Mouse (Mus musculus) neural tube, embryonic 11.5 days (tissue): ENCODE measurements around the gene Cry2. TPM values are rescaled to one million over a fixed set of nuclear protein-coding genes. Genes with fewer than 3 reads are reported as not detected.

Experiments used
- ATAC-seq: fragments of 200-750 bp; cut with Nextera tagmentation; 2 replicates; pipeline ENCODE4 v1.8.0; 2017; ENCODE audit warnings: moderate number of reproducible peaks, mild to moderate bottlenecking, moderate TSS enrichment, moderate library complexity; ENCODE audit not compliant: insufficient read depth, low FRiP score, low TSS enrichment
- DNase-seq: peaks from one replicate; pipeline ENCODE4 v3.0.0-alpha.2; 2015; ENCODE audit warnings: low spot score
- H3K27ac ChIP-seq: fragments of 300-500 bp; sonication (generic); 2 replicates; pipeline ENCODE4 v1.5.1; 2014; ENCODE audit warnings: low read depth, mild to moderate bottlenecking, low read length
- H3K27me3 ChIP-seq: fragments of 300-500 bp; sonication (generic); 2 replicates; pipeline ENCODE4 v1.6.1; 2014; ENCODE audit warnings: mild to moderate bottlenecking, low read length, mixed read lengths; ENCODE audit not compliant: control insufficient read depth, insufficient read depth
- H3K36me3 ChIP-seq: fragments of 300-500 bp; sonication (generic); 2 replicates; pipeline ENCODE4 v1.6.1; 2014; ENCODE audit warnings: mild to moderate bottlenecking, low read length, moderate library complexity, mixed read lengths; ENCODE audit not compliant: control insufficient read depth, insufficient read depth
- H3K4me1 ChIP-seq: fragments of 300-500 bp; sonication (generic); 2 replicates; pipeline ENCODE4 v1.6.1; 2014; ENCODE audit warnings: low read length, mixed read lengths; ENCODE audit not compliant: control insufficient read depth, insufficient read depth
- H3K4me2 ChIP-seq: fragments of 300-500 bp; sonication (generic); 2 replicates; pipeline ENCODE4 v1.6.1; 2014; ENCODE audit warnings: low read depth, mild to moderate bottlenecking, moderate library complexity
- H3K4me3 ChIP-seq: fragments of 300-500 bp; sonication (generic); 2 replicates; pipeline ENCODE4 v1.5.1; 2014; ENCODE audit warnings: low read depth, low read length
- H3K9ac ChIP-seq: fragments of 300-500 bp; sonication (generic); 2 replicates; pipeline ENCODE4 v1.6.1; 2014; ENCODE audit warnings: mild to moderate bottlenecking, low read length
- H3K9me3 ChIP-seq: fragments of 300-500 bp; sonication (generic); 2 replicates; pipeline ENCODE4 v1.6.1; 2016; ENCODE audit warnings: low read length; ENCODE audit not compliant: control insufficient read depth
- WGBS: fragments of 180-500 bp; shearing (Covaris S2); extraction: QIAGEN DNeasy Blood & Tissue Kit; methylation state at CpG from one replicate; pipeline ENCODE4 v1.1.7; 2014; 5-methylcytosine and 5-hydroxymethylcytosine counted together
- polyA plus RNA-seq: library from polyadenylated mRNA; unstranded; fragments of >200 nt; fragmentation: Nextera tagmentation; extraction: Ambion mirVana; gene quantifications from 2 replicates; pipeline ENCODE4 v1.2.1, GENCODE M21; 2014

Cry2 gene
- polyA plus RNA-seq, 1 experiment from 2014 or later = 21.4 TPM

GRCm38 (mm10) chr2:92471886-92472670, 38.2 kb upstream of the Cry2 start:
- no peak for DNase-seq

GRCm38 (mm10) chr2:92464690-92465089, 30.8 kb upstream of the Cry2 start:
- Histone ChIP-seq H3K36me3 (no peaks in the 10 kb centered on the region), H3K4me2 (no peak overlapping the region), H3K4me1 (0 out of 2 replicates have a peak, but pooled peaks cover 5% of the 10 kb centered on the region), H3K9me3 (no peaks in the 10 kb centered on the region), H3K27me3 (peaks cover 10% of the 10 kb centered on the region), H3K9ac (no peak overlapping the region), H3K4me3 (no peak overlapping the region), H3K27ac (no peak overlapping the region)
- ATAC-seq (no peak), DNase-seq (no peak)
- WGBS = 70% methylated on average over 3 of the region's 3 CpGs

More at GRCm38 (mm10) chr2:92471886-92472670, 38.2 kb upstream of the Cry2 start:
- ATAC-seq = no peak
- H3K9ac ChIP-seq = no peak overlapping the region
- no peaks in the 10 kb centered on the region for H3K36me3 ChIP-seq
- no peak overlapping the region for H3K4me2 ChIP-seq
- no peaks in the 10 kb centered on the region for H3K27me3 ChIP-seq
- H3K27ac ChIP-seq = no peak overlapping the region
- H3K4me3 ChIP-seq = no peak overlapping the region
- no peaks in the 10 kb centered on the region for H3K4me1 ChIP-seq
- WGBS = 88% methylated on average over 12 of the region's 12 CpGs
- no peaks in the 10 kb centered on the region for H3K9me3 ChIP-seq

- peaks cover 13% of the 10 kb centered on the region for H3K4me1 ChIP-seq
- no peak overlapping the region for H3K27ac ChIP-seq
- H3K4me2 ChIP-seq = no peak overlapping the region
- 66% methylated on average over 1 of the region's 1 CpGs for WGBS
- H3K36me3 ChIP-seq = no peaks in the 10 kb centered on the region
- no peaks in the 10 kb centered on the region for H3K9me3 ChIP-seq
- no peak overlapping the region for H3K4me3 ChIP-seq
- no peak for ATAC-seq
- no peak for DNase-seq
- H3K27me3 ChIP-seq = peaks cover 10% of the 10 kb centered on the region
- H3K9ac ChIP-seq = no peak overlapping the region
Observed at GRCm38 (mm10) chr2:92461215-92461614, 27.4 kb upstream of the Cry2 start.

- Histone ChIP-seq H3K4me2 (peak within 1 kb of the TSS; percentile 93), H3K27me3 (peaks cover 10% of the 10 kb centered on the region), H3K4me1 (peaks cover 13% of the 10 kb centered on the region), H3K9me3 (no peaks in the 10 kb centered on the region), H3K27ac (no peak within 1 kb of the TSS), H3K9ac (peak within 1 kb of the TSS; percentile 73), H3K36me3 (no peaks in the 10 kb centered on the region), H3K4me3 (peak within 1 kb of the TSS; percentile 80)
- ATAC-seq (peak; percentile 20; the same call in 1 of the 2 replicates), DNase-seq (peak; percentile 13)
- under 1% methylated on average over 34 of the region's 34 CpGs for WGBS
Observed at GRCm38 (mm10) chr2:92459921-92460707, 26.3 kb upstream of the Cry2 start, which contains the start of gene Slc35c1. Gene Slc35c1, minus strand, starts transcription at chr2:92460538.

GRCm38 (mm10) chr2:92459141-92459920, 25.5 kb upstream of the Cry2 start:
- Histone ChIP-seq H3K4me3 (peak overlapping the region; percentile 80), H3K4me2 (peak overlapping the region; percentile 93), H3K4me1 (peaks cover 13% of the 10 kb centered on the region), H3K36me3 (no peaks in the 10 kb centered on the region), H3K27ac (no peak overlapping the region), H3K9me3 (no peaks in the 10 kb centered on the region), H3K9ac (peak overlapping the region; percentile 73), H3K27me3 (peaks cover 10% of the 10 kb centered on the region)
- peak; percentile 82 for DNase-seq
- WGBS = under 1% methylated on average over 38 of the region's 55 CpGs
- peak; percentile 85 for ATAC-seq

- Histone ChIP-seq H3K4me3 (peak overlapping the region; percentile 80), H3K4me1 (peaks cover 13% of the 10 kb centered on the region), H3K36me3 (no peaks in the 10 kb centered on the region), H3K27ac (no peak overlapping the region), H3K9me3 (no peaks in the 10 kb centered on the region), H3K9ac (0 out of 2 replicates have a peak overlapping the region, but pooled peaks have one; percentile 73), H3K4me2 (peak overlapping the region; percentile 93), H3K27me3 (peaks cover 10% of the 10 kb centered on the region)
- WGBS = 67% methylated on average over 13 of the region's 13 CpGs
- ATAC-seq (no peak), DNase-seq (no peak)
Observed at GRCm38 (mm10) chr2:92458481-92458880, 24.6 kb upstream of the Cry2 start.

- H3K27me3 ChIP-seq = peaks cover 10% of the 10 kb centered on the region
- no peaks in the 10 kb centered on the region for H3K36me3 ChIP-seq
- no peak overlapping the region for H3K9ac ChIP-seq
- no peak for ATAC-seq
- no peak overlapping the region for H3K27ac ChIP-seq
- H3K4me1 ChIP-seq = peaks cover 13% of the 10 kb centered on the region
- no peak overlapping the region for H3K4me3 ChIP-seq
- 73% methylated on average over 8 of the region's 8 CpGs for WGBS
- no peak overlapping the region for H3K4me2 ChIP-seq
- no peaks in the 10 kb centered on the region for H3K9me3 ChIP-seq
- DNase-seq = no peak
Observed at GRCm38 (mm10) chr2:92456970-92457530, 23.2 kb upstream of the Cry2 start.

GRCm38 (mm10) chr2:92455704-92456103, 21.9 kb upstream of the Cry2 start:
- 38% methylated on average over 2 of the region's 3 CpGs for WGBS
- no peaks in the 10 kb centered on the region for H3K9me3 ChIP-seq
- no peak overlapping the region for H3K4me2 ChIP-seq
- H3K9ac ChIP-seq = no peak overlapping the region
- ATAC-seq (no peak), DNase-seq (no peak)
- H3K27ac ChIP-seq = no peak overlapping the region
- no peak overlapping the region for H3K4me3 ChIP-seq
- no peaks in the 10 kb centered on the region for H3K36me3 ChIP-seq
- peaks cover 13% of the 10 kb centered on the region for H3K4me1 ChIP-seq
- H3K27me3 ChIP-seq = peaks cover 6% of the 10 kb centered on the region
